In genomic region chr9:59964367-59964766, GRCm38 (mm10) we compare ENCODE assay signal across 14 mouse cellular contexts. TPM values are rescaled to one million over a fixed set of nuclear protein-coding genes. Genes with fewer than 3 reads are reported as not detected.
DNase-seq lines count a peak whose midpoint lies in the region; ATAC-seq lines count a peak whose summit lies in the region.
"Had no signal": no experiment of that assay in that cellular context is flagged by ENCODE, and none has a peak within 500 bp of the region (broad histone marks: within the 10 kb centered on the region; RNA-seq: fewer than 3 reads in every experiment).

No protein-coding gene starts in this region.

- H3K4me1 ChIP-seq in embryonic facial prominence, embryonic 13.5 days: peaks cover 25% of the 10 kb centered on the region
- peaks cover 24% of the 10 kb centered on the region for H3K4me1 ChIP-seq in embryonic facial prominence, embryonic 10.5 days
- H3K4me1 ChIP-seq in embryonic facial prominence, embryonic 14.5 days (ENCODE audit: control insufficient read depth, insufficient read depth, low read length): peaks cover 11% of the 10 kb centered on the region
- peaks cover 35% of the 10 kb centered on the region for H3K4me1 ChIP-seq in limb, embryonic 12.5 days (replicated peaks)
- no peaks in the 10 kb centered on the region for H3K4me1 ChIP-seq in kidney, embryonic 14.5 days (ENCODE audit: control insufficient read depth, insufficient read depth, low read length)
- H3K4me1 ChIP-seq in kidney, embryonic 15.5 days: peaks cover 22% of the 10 kb centered on the region

- ATAC-seq in embryonic facial prominence, embryonic 13.5 days (ENCODE audit: insufficient number of reproducible peaks, insufficient read depth, low FRiP score, low TSS enrichment, low read depth): peak; percentile 70
- ATAC-seq in embryonic facial prominence, embryonic 14.5 days (ENCODE audit: low read depth): peak; percentile 75
- no peak for ATAC-seq in limb, embryonic 12.5 days (ENCODE audit: insufficient number of reproducible peaks, insufficient read depth, low FRiP score, low TSS enrichment, low read depth)
- ATAC-seq in kidney, embryonic 14.5 days (ENCODE audit: low FRiP score, low TSS enrichment): no peak
- ATAC-seq in kidney, embryonic 15.5 days (replicated peaks; ENCODE audit: low FRiP score): no peak

- 25% methylated on average over 3 of the region's 3 CpGs for WGBS in embryonic facial prominence, embryonic 13.5 days
- WGBS in embryonic facial prominence, embryonic 10.5 days: 50% methylated on average over 3 of the region's 3 CpGs
- 26% methylated on average over 3 of the region's 3 CpGs for WGBS in embryonic facial prominence, embryonic 14.5 days
- WGBS in limb, embryonic 12.5 days: 29% methylated on average over 3 of the region's 3 CpGs
- WGBS in kidney, embryonic 14.5 days: 45% methylated on average over 3 of the region's 3 CpGs
- WGBS in kidney, embryonic 15.5 days: 45% methylated on average over 3 of the region's 3 CpGs

- H3K9me3 ChIP-seq in embryonic facial prominence, embryonic 13.5 days: no peaks in the 10 kb centered on the region
- no peaks in the 10 kb centered on the region for H3K9me3 ChIP-seq in embryonic facial prominence, embryonic 10.5 days
- H3K9me3 ChIP-seq in embryonic facial prominence, embryonic 14.5 days (ENCODE audit: control insufficient read depth, low read length): no peaks in the 10 kb centered on the region
- no peaks in the 10 kb centered on the region for H3K9me3 ChIP-seq in limb, embryonic 12.5 days
- H3K9me3 ChIP-seq in kidney, embryonic 14.5 days (ENCODE audit: control insufficient read depth, low read length): no peaks in the 10 kb centered on the region
- no peaks in the 10 kb centered on the region for H3K9me3 ChIP-seq in kidney, embryonic 15.5 days (replicated peaks)

- H3K4me2 ChIP-seq in embryonic facial prominence, embryonic 13.5 days: no peak overlapping the region
- H3K4me2 ChIP-seq in embryonic facial prominence, embryonic 14.5 days (ENCODE audit: low read depth, low read length): no peak overlapping the region
- no peak overlapping the region for H3K4me2 ChIP-seq in limb, embryonic 12.5 days
- H3K4me2 ChIP-seq in kidney, embryonic 14.5 days (replicated peaks; ENCODE audit: low read depth, low read length): no peak overlapping the region
- H3K4me2 ChIP-seq in kidney, embryonic 15.5 days: no peak overlapping the region

- H3K27me3 ChIP-seq in embryonic facial prominence, embryonic 13.5 days: 0 out of 2 replicates have a peak, but pooled peaks cover 3% of the 10 kb centered on the region
- 0 out of 2 replicates have a peak, but pooled peaks cover 8% of the 10 kb centered on the region for H3K27me3 ChIP-seq in embryonic facial prominence, embryonic 10.5 days (replicated peaks; ENCODE audit: low read depth, poor library complexity, severe bottlenecking)
- no peaks in the 10 kb centered on the region for H3K27me3 ChIP-seq in embryonic facial prominence, embryonic 14.5 days (replicated peaks; ENCODE audit: control insufficient read depth, insufficient read depth, low read length)
- no peaks in the 10 kb centered on the region for H3K27me3 ChIP-seq in limb, embryonic 12.5 days
- no peaks in the 10 kb centered on the region for H3K27me3 ChIP-seq in kidney, embryonic 14.5 days (ENCODE audit: control insufficient read depth, insufficient read depth, low read length)
- no peaks in the 10 kb centered on the region for H3K27me3 ChIP-seq in kidney, embryonic 15.5 days

- no peak overlapping the region for H3K4me3 ChIP-seq in embryonic facial prominence, embryonic 13.5 days
- no peak overlapping the region for H3K4me3 ChIP-seq in embryonic facial prominence, embryonic 10.5 days
- H3K4me3 ChIP-seq in embryonic facial prominence, embryonic 14.5 days (ENCODE audit: low read depth, low read length): no peak overlapping the region
- no peak overlapping the region for H3K4me3 ChIP-seq in limb, embryonic 12.5 days (replicated peaks)
- no peak overlapping the region for H3K4me3 ChIP-seq in kidney, embryonic 14.5 days (ENCODE audit: low read length)
- H3K4me3 ChIP-seq in kidney, embryonic 15.5 days (replicated peaks): no peak overlapping the region
- H3K4me3 ChIP-seq: gastrocnemius, adult 2 months had no signal

- no peak for DNase-seq in embryonic facial prominence, embryonic 10.5 days (ENCODE audit: low spot score)
- DNase-seq in embryonic facial prominence, embryonic 14.5 days (ENCODE audit: low spot score): peak; percentile 70
- DNase-seq in lung, postnatal 25 days (ENCODE audit: low spot score): peak; percentile 72
- DNase-seq in cerebellum, adult 8-10 months: no peak
- DNase-seq: cerebellum, postnatal 36 days; gastrocnemius, adult 2 months; kidney, postnatal 10 days had no signal

- no peaks in the 10 kb centered on the region for H3K36me3 ChIP-seq in embryonic facial prominence, embryonic 13.5 days
- H3K36me3 ChIP-seq in embryonic facial prominence, embryonic 10.5 days (replicated peaks): no peaks in the 10 kb centered on the region
- no peaks in the 10 kb centered on the region for H3K36me3 ChIP-seq in embryonic facial prominence, embryonic 14.5 days (ENCODE audit: control insufficient read depth, insufficient read depth, low read length)
- H3K36me3 ChIP-seq in limb, embryonic 12.5 days: no peaks in the 10 kb centered on the region
- H3K36me3 ChIP-seq in kidney, embryonic 14.5 days (ENCODE audit: control insufficient read depth, insufficient read depth, low read length): no peaks in the 10 kb centered on the region
- no peaks in the 10 kb centered on the region for H3K36me3 ChIP-seq in kidney, embryonic 15.5 days

- H3K27ac ChIP-seq in embryonic facial prominence, embryonic 13.5 days: 0 out of 2 replicates have a peak overlapping the region, but pooled peaks have one; percentile 39
- H3K27ac ChIP-seq in embryonic facial prominence, embryonic 10.5 days (replicated peaks): no peak overlapping the region
- H3K27ac ChIP-seq in embryonic facial prominence, embryonic 14.5 days (replicated peaks; ENCODE audit: low read depth, low read length): 0 out of 2 replicates have a peak overlapping the region, but pooled peaks have one; percentile 15
- peak overlapping the region; percentile 29; the same call in 1 of the 2 replicates for H3K27ac ChIP-seq in limb, embryonic 12.5 days
- H3K27ac ChIP-seq in kidney, embryonic 14.5 days (ENCODE audit: low read depth, low read length): no peak overlapping the region
- no peak overlapping the region for H3K27ac ChIP-seq in kidney, embryonic 15.5 days
- H3K27ac ChIP-seq: gastrocnemius, adult 2 months; macrophage had no signal

- H3K9ac ChIP-seq in embryonic facial prominence, embryonic 13.5 days: no peak overlapping the region
- H3K9ac ChIP-seq in embryonic facial prominence, embryonic 14.5 days (ENCODE audit: low read depth, low read length): no peak overlapping the region
- no peak overlapping the region for H3K9ac ChIP-seq in limb, embryonic 12.5 days (replicated peaks)
- no peak overlapping the region for H3K9ac ChIP-seq in kidney, embryonic 14.5 days (ENCODE audit: low read depth, low read length)
- H3K9ac ChIP-seq in kidney, embryonic 15.5 days: no peak overlapping the region

RNA-seq across cellular contexts. Expression of gene Nr2e3, which starts 3.9 kb away (rescaled TPM):
- polyA plus RNA-seq in embryonic facial prominence, embryonic 13.5 days (2015; fragmentation: Nextera tagmentation; extraction: Ambion mirVana): 2.1 and 2.6 TPM in 2 replicates
- 0.21 and 0.51 TPM in 2 replicates for polyA plus RNA-seq in embryonic facial prominence, embryonic 10.5 days (2016; fragmentation: Nextera tagmentation; extraction: Ambion mirVana)
- 0.41 and 0.60 TPM in 2 replicates for polyA plus RNA-seq in embryonic facial prominence, embryonic 14.5 days (2014; fragmentation: Nextera tagmentation; extraction: Ambion mirVana)
- 2.3 and 3.1 TPM in 2 replicates for polyA plus RNA-seq in limb, embryonic 12.5 days (2016; fragmentation: Nextera tagmentation; extraction: Ambion mirVana)
- not detected in 2 replicates for polyA plus RNA-seq in kidney, embryonic 14.5 days (2014; fragmentation: Nextera tagmentation; extraction: Ambion mirVana)
- not detected in 2 replicates for polyA plus RNA-seq in kidney, embryonic 15.5 days (2015; fragmentation: Nextera tagmentation; extraction: Ambion mirVana)
- polyA plus RNA-seq: heart, postnatal 0 days; macrophage; spleen, adult 2 months had no signal

Comparison
In these comparisons a context has a peak if more than half of its experiments do, and no peak if none do; other contexts are left out.
1. H3K27ac ChIP-seq: peak in embryonic facial prominence, embryonic 13.5 days (single experiment), embryonic facial prominence, embryonic 14.5 days (single experiment) and limb, embryonic 12.5 days (single experiment); none in embryonic facial prominence, embryonic 10.5 days (single experiment), kidney, embryonic 14.5 days (single experiment) and kidney, embryonic 15.5 days (single experiment).
2. DNase-seq: peak in embryonic facial prominence, embryonic 14.5 days (single experiment) and lung, postnatal 25 days (single experiment); none in embryonic facial prominence, embryonic 10.5 days (single experiment) and cerebellum, adult 8-10 months (single experiment).
3. ATAC-seq: peak in embryonic facial prominence, embryonic 13.5 days (single experiment) and embryonic facial prominence, embryonic 14.5 days (single experiment); none in limb, embryonic 12.5 days (single experiment), kidney, embryonic 14.5 days (single experiment) and kidney, embryonic 15.5 days (single experiment).